ENCODE assay signal across 13 mouse cellular contexts in the genomic region with DNA sequence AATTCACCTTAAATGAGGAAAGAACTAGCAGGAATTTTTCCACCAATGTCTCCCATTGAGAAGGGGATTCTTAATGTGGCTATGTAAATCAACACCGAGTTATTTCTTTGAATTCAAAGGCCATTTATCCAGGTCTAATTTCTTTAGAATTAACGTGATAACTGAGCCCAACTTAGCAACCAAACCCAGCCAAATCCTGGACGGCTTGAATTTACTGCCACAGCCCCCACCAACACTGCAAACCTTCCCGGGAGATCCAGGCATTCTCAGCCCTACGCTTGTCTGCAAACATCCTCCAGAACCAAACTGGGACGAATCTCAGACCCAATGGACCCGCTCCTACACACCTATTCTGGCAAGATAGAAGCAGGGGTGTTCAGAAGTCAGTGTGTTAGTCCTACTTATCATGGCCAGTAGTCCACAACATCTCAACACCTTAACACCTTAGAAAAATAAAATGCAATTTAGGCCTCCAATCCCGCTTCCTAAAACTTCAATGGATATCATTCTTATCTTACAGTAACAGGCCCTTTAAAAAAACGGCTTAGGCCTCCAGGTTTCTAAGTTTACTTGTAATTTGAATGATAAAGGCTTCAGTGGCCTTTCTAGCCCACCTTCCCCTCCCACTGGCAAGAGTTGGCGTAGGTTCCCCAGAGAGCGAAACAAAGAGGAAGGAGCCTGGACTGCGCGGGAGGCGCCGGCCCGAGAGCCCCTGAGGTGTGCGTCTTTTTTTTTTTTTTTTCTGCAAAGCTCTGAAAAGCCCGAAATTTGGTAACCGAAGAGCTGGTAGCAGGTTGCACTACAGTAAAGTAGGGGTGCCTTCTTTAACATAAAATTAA. TPM values are rescaled to one million over a fixed set of nuclear protein-coding genes. Genes with fewer than 3 reads are reported as not detected.
DNase-seq lines count a peak whose midpoint lies in the region; ATAC-seq lines count a peak whose summit lies in the region.
"Had no signal": no experiment of that assay in that cellular context is flagged by ENCODE, and none has a peak within 500 bp of the region (broad histone marks: within the 10 kb centered on the region; RNA-seq: fewer than 3 reads in every experiment).

No protein-coding gene starts in this region.

- H3K36me3 ChIP-seq in limb, embryonic 11.5 days (ENCODE audit: control insufficient read depth, insufficient read depth, low read length): no peaks in the 10 kb centered on the region
- H3K36me3 ChIP-seq in limb, embryonic 10.5 days: no peaks in the 10 kb centered on the region
- no peaks in the 10 kb centered on the region for H3K36me3 ChIP-seq in forebrain, embryonic 12.5 days (replicated peaks)
- H3K36me3 ChIP-seq in midbrain, embryonic 13.5 days: no peaks in the 10 kb centered on the region

- peak; percentile 36 for DNase-seq in embryo, embryonic 10.5 days (ENCODE audit: low spot score)
- no peak for DNase-seq in embryo, embryonic 10 days (ENCODE audit: low spot score)
- DNase-seq in limb, embryonic 11.5 days (ENCODE audit: low spot score): peak; percentile 37
- no peak for DNase-seq in limb, embryonic 10.5 days (ENCODE audit: low spot score)
- DNase-seq in Muller cell, postnatal 12 days (ENCODE audit: inconsistent ontology term): no peak
- DNase-seq in urinary bladder, postnatal 25 days (ENCODE audit: low spot score): no peak
- DNase-seq: cerebellum, adult 18-20 months; kidney, postnatal 25 days; lung, adult 18-20 months had no signal

- H3K27ac ChIP-seq in limb, embryonic 11.5 days (replicated peaks; ENCODE audit: low read depth, low read length): no peak overlapping the region
- H3K27ac ChIP-seq in limb, embryonic 10.5 days: no peak overlapping the region
- peak overlapping the region; percentile 94 for H3K27ac ChIP-seq in forebrain, embryonic 12.5 days
- peak overlapping the region; percentile 79 for H3K27ac ChIP-seq in midbrain, embryonic 13.5 days

- H3K4me1 ChIP-seq in limb, embryonic 11.5 days (ENCODE audit: control insufficient read depth, insufficient read depth, low read length): no peaks in the 10 kb centered on the region; the same call in 1 of the 2 replicates
- peaks cover 60% of the 10 kb centered on the region for H3K4me1 ChIP-seq in limb, embryonic 10.5 days
- peaks cover 25% of the 10 kb centered on the region for H3K4me1 ChIP-seq in forebrain, embryonic 12.5 days
- peaks cover 29% of the 10 kb centered on the region for H3K4me1 ChIP-seq in midbrain, embryonic 13.5 days (replicated peaks)

- H3K9ac ChIP-seq in limb, embryonic 11.5 days (ENCODE audit: low read length): no peak overlapping the region
- peak overlapping the region; percentile 61 for H3K9ac ChIP-seq in forebrain, embryonic 12.5 days
- H3K9ac ChIP-seq in midbrain, embryonic 13.5 days (replicated peaks): 0 out of 2 replicates have a peak overlapping the region, but pooled peaks have one; percentile 49

- H3K4me3 ChIP-seq in limb, embryonic 11.5 days (ENCODE audit: low read depth, low read length): no peak overlapping the region
- H3K4me3 ChIP-seq in limb, embryonic 10.5 days: no peak overlapping the region
- peak overlapping the region; percentile 43 for H3K4me3 ChIP-seq in forebrain, embryonic 12.5 days (replicated peaks)
- peak overlapping the region; percentile 30 for H3K4me3 ChIP-seq in midbrain, embryonic 13.5 days (replicated peaks)
- H3K4me3 ChIP-seq: myocyte had no signal

- no peak for ATAC-seq in limb, embryonic 11.5 days (ENCODE audit: insufficient number of reproducible peaks, low FRiP score, low TSS enrichment, low read depth)
- ATAC-seq in forebrain, embryonic 12.5 days (ENCODE audit: low FRiP score): no peak
- ATAC-seq in midbrain, embryonic 13.5 days: no peak

- 2% methylated on average over 19 of the region's 19 CpGs for WGBS in limb, embryonic 11.5 days
- under 1% methylated on average over 19 of the region's 19 CpGs for WGBS in limb, embryonic 10.5 days
- 1% methylated on average over 19 of the region's 19 CpGs for WGBS in forebrain, embryonic 12.5 days
- under 1% methylated on average over 19 of the region's 19 CpGs for WGBS in midbrain, embryonic 13.5 days

- no peak overlapping the region for H3K4me2 ChIP-seq in limb, embryonic 11.5 days (ENCODE audit: low read depth, severe bottlenecking)
- H3K4me2 ChIP-seq in forebrain, embryonic 12.5 days: peak overlapping the region; percentile 41
- H3K4me2 ChIP-seq in midbrain, embryonic 13.5 days (replicated peaks): peak overlapping the region; percentile 34

- H3K9me3 ChIP-seq in limb, embryonic 11.5 days (ENCODE audit: control insufficient read depth, low read length): no peaks in the 10 kb centered on the region
- no peaks in the 10 kb centered on the region for H3K9me3 ChIP-seq in limb, embryonic 10.5 days (replicated peaks)
- no peaks in the 10 kb centered on the region for H3K9me3 ChIP-seq in forebrain, embryonic 12.5 days
- H3K9me3 ChIP-seq in midbrain, embryonic 13.5 days: no peaks in the 10 kb centered on the region

- peaks cover 76% of the 10 kb centered on the region for H3K27me3 ChIP-seq in limb, embryonic 11.5 days (ENCODE audit: control insufficient read depth, insufficient read depth, low read length)
- peaks cover 99% of the 10 kb centered on the region for H3K27me3 ChIP-seq in limb, embryonic 10.5 days (ENCODE audit: low read depth, poor library complexity, severe bottlenecking)
- peaks cover 90% of the 10 kb centered on the region for H3K27me3 ChIP-seq in forebrain, embryonic 12.5 days
- peaks cover 94% of the 10 kb centered on the region for H3K27me3 ChIP-seq in midbrain, embryonic 13.5 days

RNA-seq across cellular contexts. Expression of gene Dlx6, which starts 3.8 kb away (rescaled TPM):
- 0.36 and 0.89 TPM in 2 replicates for polyA plus RNA-seq in limb, embryonic 11.5 days (2014; fragmentation: Nextera tagmentation; extraction: Ambion mirVana)
- polyA plus RNA-seq in limb, embryonic 10.5 days (2016; fragmentation: Nextera tagmentation; extraction: Ambion mirVana): 0.41 and 0.60 TPM in 2 replicates
- polyA plus RNA-seq in forebrain, embryonic 12.5 days (2016; fragmentation: Nextera tagmentation; extraction: Ambion mirVana): 10.1 and 15.7 TPM in 2 replicates
- 3.1 and 4.4 TPM in 2 replicates for polyA plus RNA-seq in midbrain, embryonic 13.5 days (2015; fragmentation: Nextera tagmentation; extraction: Ambion mirVana)
- polyA plus RNA-seq: myocyte; spleen, adult 2 months had no signal

RNA-seq across cellular contexts. Expression of gene Dlx5, which starts 22.6 kb away (rescaled TPM):
- 15.5 and 16.3 TPM in 2 replicates for polyA plus RNA-seq in limb, embryonic 11.5 days (2014; fragmentation: Nextera tagmentation; extraction: Ambion mirVana)
- polyA plus RNA-seq in limb, embryonic 10.5 days (2016; fragmentation: Nextera tagmentation; extraction: Ambion mirVana): 9.3 and 10.8 TPM in 2 replicates
- polyA plus RNA-seq in forebrain, embryonic 12.5 days (2016; fragmentation: Nextera tagmentation; extraction: Ambion mirVana): 68.0 and 102 TPM in 2 replicates
- polyA plus RNA-seq in midbrain, embryonic 13.5 days (2015; fragmentation: Nextera tagmentation; extraction: Ambion mirVana): 22.4 and 22.9 TPM in 2 replicates
- polyA plus RNA-seq: myocyte; spleen, adult 2 months had no signal

Comparison
In these comparisons a context has a peak if more than half of its experiments do, and no peak if none do; other contexts are left out.
1. DNase-seq: peak in embryo, embryonic 10.5 days (single experiment) and limb, embryonic 11.5 days (single experiment); none in embryo, embryonic 10 days (single experiment), limb, embryonic 10.5 days (single experiment), Muller cell, postnatal 12 days (single experiment) and urinary bladder, postnatal 25 days (single experiment).
2. H3K27ac ChIP-seq: peak in forebrain, embryonic 12.5 days (single experiment) and midbrain, embryonic 13.5 days (single experiment); none in limb, embryonic 11.5 days (single experiment) and limb, embryonic 10.5 days (single experiment).
3. H3K4me3 ChIP-seq: peak in forebrain, embryonic 12.5 days (single experiment) and midbrain, embryonic 13.5 days (single experiment); none in limb, embryonic 11.5 days (single experiment) and limb, embryonic 10.5 days (single experiment).